Mouse (Mus musculus): ENCODE measurements around the gene Ctsg. TPM values are rescaled to one million over a fixed set of nuclear protein-coding genes. Genes with fewer than 3 reads are reported as not detected.

Gene Ctsg
- polyA plus RNA-seq, 1 experiment = not detected

GRCm38 (mm10) chr14:56105447-56106180 lies 3.2 kb upstream of the Ctsg start:
- no peaks in the 10 kb centered on the region for H3K36me3 ChIP-seq (ENCODE audit: control insufficient read depth, insufficient read depth)
- TF ChIP-seq MAX (IDR thresholded peaks at IDR 0.05) = no peak
- no peak for TF ChIP-seq MYOG (IDR thresholded peaks at IDR 0.05; ENCODE audit: control insufficient read depth, extremely low read depth, insufficient read length)
- no peak for TF ChIP-seq CTCF (IDR thresholded peaks at IDR 0.05; ENCODE audit: control insufficient read depth, insufficient read depth, insufficient read length)
- no peak for TF ChIP-seq USF1 (IDR thresholded peaks at IDR 0.05; ENCODE audit: low read depth)
- no peak for TF ChIP-seq MYOD1 (IDR thresholded peaks at IDR 0.05; ENCODE audit: control insufficient read depth, insufficient read length, low read depth)
- no peak for TF ChIP-seq CEBPB (IDR thresholded peaks at IDR 0.05; ENCODE audit: low read depth)
- TF ChIP-seq FOSL1 (IDR thresholded peaks at IDR 0.05; ENCODE audit: insufficient read depth, low read length, poor library complexity, severe bottlenecking) = no peak
- H3K4me3 ChIP-seq (ENCODE audit: insufficient read depth, poor library complexity, severe bottlenecking) = no peak overlapping the region
- peaks cover 4% of the 10 kb centered on the region for H3K27me3 ChIP-seq (ENCODE audit: control insufficient read depth, insufficient read depth, insufficient read length)
- H3ac ChIP-seq (ENCODE audit: control insufficient read depth, insufficient read length, low read depth) = no peak overlapping the region
- H3K79me2 ChIP-seq (ENCODE audit: control insufficient read depth, insufficient read depth) = no peaks in the 10 kb centered on the region
- H3K79me3 ChIP-seq (ENCODE audit: low read depth) = no peaks in the 10 kb centered on the region

GRCm38 (mm10) chr14:56105016-56105415 lies 2.6 kb upstream of the Ctsg start:
- no peak overlapping the region for H3ac ChIP-seq (ENCODE audit: control insufficient read depth, insufficient read length, low read depth)

GRCm38 (mm10) chr14:56103452-56103851 lies 1.1 kb upstream of the Ctsg start:
- TF ChIP-seq FOSL1 (IDR thresholded peaks at IDR 0.05; ENCODE audit: insufficient read depth, low read length, poor library complexity, severe bottlenecking) (no peak), USF1 (IDR thresholded peaks at IDR 0.05; ENCODE audit: low read depth) (no peak), MYOD1 (IDR thresholded peaks at IDR 0.05; ENCODE audit: control insufficient read depth, insufficient read length, low read depth) (no peak), CEBPB (IDR thresholded peaks at IDR 0.05; ENCODE audit: low read depth) (no peak), MYOG (IDR thresholded peaks at IDR 0.05; ENCODE audit: control insufficient read depth, extremely low read depth, insufficient read length) (no peak), MAX (IDR thresholded peaks at IDR 0.05) (no peak), CTCF (IDR thresholded peaks at IDR 0.05; ENCODE audit: control insufficient read depth, insufficient read depth, insufficient read length) (no peak)
- Histone ChIP-seq H3K79me3 (ENCODE audit: low read depth) (no peaks in the 10 kb centered on the region), H3K36me3 (ENCODE audit: control insufficient read depth, insufficient read depth) (no peaks in the 10 kb centered on the region), H3K4me3 (ENCODE audit: insufficient read depth, poor library complexity, severe bottlenecking) (no peak overlapping the region), H3K79me2 (ENCODE audit: control insufficient read depth, insufficient read depth) (no peaks in the 10 kb centered on the region), H3ac (ENCODE audit: control insufficient read depth, insufficient read length, low read depth) (no peak overlapping the region), H3K27me3 (ENCODE audit: control insufficient read depth, insufficient read depth, insufficient read length) (peaks cover 4% of the 10 kb centered on the region)

More at GRCm38 (mm10) chr14:56105016-56105415, 2.6 kb upstream of the Ctsg start:
- no peak for TF ChIP-seq CTCF (IDR thresholded peaks at IDR 0.05; ENCODE audit: control insufficient read depth, insufficient read depth, insufficient read length)
- TF ChIP-seq MYOG (IDR thresholded peaks at IDR 0.05; ENCODE audit: control insufficient read depth, extremely low read depth, insufficient read length) = no peak
- TF ChIP-seq MAX (IDR thresholded peaks at IDR 0.05) = no peak
- TF ChIP-seq FOSL1 (IDR thresholded peaks at IDR 0.05; ENCODE audit: insufficient read depth, low read length, poor library complexity, severe bottlenecking) = no peak
- TF ChIP-seq CEBPB (IDR thresholded peaks at IDR 0.05; ENCODE audit: low read depth) = no peak
- Histone ChIP-seq H3K27me3 (ENCODE audit: control insufficient read depth, insufficient read depth, insufficient read length) (peaks cover 4% of the 10 kb centered on the region), H3K79me3 (ENCODE audit: low read depth) (no peaks in the 10 kb centered on the region), H3K79me2 (ENCODE audit: control insufficient read depth, insufficient read depth) (no peaks in the 10 kb centered on the region), H3K36me3 (ENCODE audit: control insufficient read depth, insufficient read depth) (no peaks in the 10 kb centered on the region), H3K4me3 (ENCODE audit: insufficient read depth, poor library complexity, severe bottlenecking) (no peak overlapping the region)

- H3K36me3 ChIP-seq (ENCODE audit: control insufficient read depth, insufficient read depth) = no peaks in the 10 kb centered on the region
- H3K27me3 ChIP-seq (ENCODE audit: control insufficient read depth, insufficient read depth, insufficient read length) = no peaks in the 10 kb centered on the region
- no peak overlapping the region for H3ac ChIP-seq (ENCODE audit: control insufficient read depth, insufficient read length, low read depth)
- no peaks in the 10 kb centered on the region for H3K79me3 ChIP-seq (ENCODE audit: low read depth)
- H3K79me2 ChIP-seq (ENCODE audit: control insufficient read depth, insufficient read depth) = no peaks in the 10 kb centered on the region
- TF ChIP-seq CTCF (IDR thresholded peaks at IDR 0.05; ENCODE audit: control insufficient read depth, insufficient read depth, insufficient read length) = peak; percentile 41
- no peak for TF ChIP-seq FOSL1 (IDR thresholded peaks at IDR 0.05; ENCODE audit: insufficient read depth, low read length, poor library complexity, severe bottlenecking)
- no peak overlapping the region for H3K4me3 ChIP-seq (ENCODE audit: insufficient read depth, poor library complexity, severe bottlenecking)
These were observed 3.4 kb downstream of the Ctsg start for GRCm38 (mm10) chr14:56098940-56099339.

GRCm38 (mm10) chr14:56097597-56097996 lies 4.8 kb downstream of the Ctsg start:
- H3K79me2 ChIP-seq (ENCODE audit: control insufficient read depth, insufficient read depth) = no peaks in the 10 kb centered on the region
- H3K79me3 ChIP-seq (ENCODE audit: low read depth) = no peaks in the 10 kb centered on the region
- no peaks in the 10 kb centered on the region for H3K36me3 ChIP-seq (ENCODE audit: control insufficient read depth, insufficient read depth)
- H3ac ChIP-seq (ENCODE audit: control insufficient read depth, insufficient read length, low read depth) = no peak overlapping the region
- no peaks in the 10 kb centered on the region for H3K27me3 ChIP-seq (ENCODE audit: control insufficient read depth, insufficient read depth, insufficient read length)
- no peak for TF ChIP-seq MYOD1 (IDR thresholded peaks at IDR 0.05; ENCODE audit: control insufficient read depth, insufficient read length, low read depth)
- no peak for TF ChIP-seq CEBPB (IDR thresholded peaks at IDR 0.05; ENCODE audit: low read depth)
- no peak for TF ChIP-seq MAX (IDR thresholded peaks at IDR 0.05)
- TF ChIP-seq CTCF (IDR thresholded peaks at IDR 0.05; ENCODE audit: control insufficient read depth, insufficient read depth, insufficient read length) = no peak
- TF ChIP-seq MYOG (IDR thresholded peaks at IDR 0.05; ENCODE audit: control insufficient read depth, extremely low read depth, insufficient read length) = no peak
- TF ChIP-seq USF1 (IDR thresholded peaks at IDR 0.05; ENCODE audit: low read depth) = no peak
- no peak for TF ChIP-seq FOSL1 (IDR thresholded peaks at IDR 0.05; ENCODE audit: insufficient read depth, low read length, poor library complexity, severe bottlenecking)
- no peak overlapping the region for H3K4me3 ChIP-seq (ENCODE audit: insufficient read depth, poor library complexity, severe bottlenecking)

GRCm38 (mm10) chr14:56093353-56093752 lies 9.0 kb downstream of the Ctsg start:
- Histone ChIP-seq H3K79me3 (ENCODE audit: low read depth) (no peaks in the 10 kb centered on the region), H3K36me3 (ENCODE audit: control insufficient read depth, insufficient read depth) (no peaks in the 10 kb centered on the region), H3K27me3 (ENCODE audit: control insufficient read depth, insufficient read depth, insufficient read length) (no peaks in the 10 kb centered on the region), H3K79me2 (ENCODE audit: control insufficient read depth, insufficient read depth) (no peaks in the 10 kb centered on the region), H3ac (ENCODE audit: control insufficient read depth, insufficient read length, low read depth) (no peak overlapping the region), H3K4me3 (ENCODE audit: insufficient read depth, poor library complexity, severe bottlenecking) (no peak overlapping the region)
- no peak for TF ChIP-seq MYOG (IDR thresholded peaks at IDR 0.05; ENCODE audit: control insufficient read depth, extremely low read depth, insufficient read length)
- TF ChIP-seq MAX (IDR thresholded peaks at IDR 0.05) = no peak
- TF ChIP-seq USF1 (IDR thresholded peaks at IDR 0.05; ENCODE audit: low read depth) = no peak
- TF ChIP-seq MYOD1 (IDR thresholded peaks at IDR 0.05; ENCODE audit: control insufficient read depth, insufficient read length, low read depth) = no peak
- TF ChIP-seq CEBPB (IDR thresholded peaks at IDR 0.05; ENCODE audit: low read depth) = no peak
- TF ChIP-seq CTCF (IDR thresholded peaks at IDR 0.05; ENCODE audit: control insufficient read depth, insufficient read depth, insufficient read length) = no peak
- TF ChIP-seq FOSL1 (IDR thresholded peaks at IDR 0.05; ENCODE audit: insufficient read depth, low read length, poor library complexity, severe bottlenecking) = no peak
